Mouse (Mus musculus): ENCODE data around the gene Bok.

DNA sequence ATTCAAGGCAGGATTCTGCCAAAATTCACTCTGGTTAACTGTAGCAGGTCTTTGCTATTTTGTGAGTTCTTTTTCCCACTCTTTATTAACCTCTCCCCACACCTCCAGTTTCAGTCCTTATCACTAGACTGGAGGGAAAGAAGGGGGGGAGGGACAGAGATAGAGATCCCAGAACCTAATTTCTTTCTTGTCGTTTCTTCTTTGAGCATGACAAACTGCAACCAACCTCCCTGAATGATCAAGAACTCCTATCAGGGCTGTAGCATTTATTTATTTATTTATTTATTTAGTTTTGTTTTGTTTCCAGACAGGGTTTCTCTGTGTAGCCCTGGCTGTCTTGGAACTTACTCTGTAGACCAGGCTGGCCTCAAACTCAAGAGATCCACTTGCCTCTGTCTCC is 16.6 kb downstream of the Bok start:
- TF ChIP-seq CTCF (IDR thresholded peaks at IDR 0.05; ENCODE audit: low read depth): no peak
- no peak for TF ChIP-seq EP300 (IDR thresholded peaks at IDR 0.05; ENCODE audit: low read depth)

Data from heart, postnatal 0 days (tissue).